Mouse (Mus musculus): ENCODE data around the gene Sys1. TPM values are rescaled to one million over a fixed set of nuclear protein-coding genes. Genes with fewer than 3 reads are reported as not detected.

The Sys1 gene
- total and polyA plus RNA-seq, 3 experiments: 85.8 to 94.3 TPM; not detected in 1

- H3K27me3 ChIP-seq (ENCODE audit: control insufficient read depth in 1 of 2, insufficient read depth in 2 of 2, low read length in 2 of 2): peaks cover 8 to 13% of the 10 kb centered on the region in 2 experiments
- no peaks in the 10 kb centered on the region for H3K4me1 ChIP-seq (ENCODE audit: control insufficient read depth in 1 of 2, insufficient read depth in 2 of 2, low read length in 2 of 2)
- no peak overlapping the region for H3K27ac ChIP-seq (ENCODE audit: control insufficient read depth, low read depth, low read length)
- TF ChIP-seq NRF1 (IDR thresholded peaks at IDR 0.05; ENCODE audit: insufficient read depth, low read depth, low read length, poor library complexity, severe bottlenecking): no peak
- TF ChIP-seq ZC3H11A (IDR thresholded peaks at IDR 0.05; ENCODE audit: low read depth, low read length): no peak
- no peak for TF ChIP-seq SIN3A (IDR thresholded peaks at IDR 0.05; ENCODE audit: low read length)
- TF ChIP-seq TCF12 (IDR thresholded peaks at IDR 0.05; ENCODE audit: low read depth, low read length): no peak
- no peak for TF ChIP-seq E2F4 (IDR thresholded peaks at IDR 0.05; ENCODE audit: borderline replicate concordance, low read depth, low read length)
- no peak for TF ChIP-seq MXI1 (IDR thresholded peaks at IDR 0.05; ENCODE audit: low read depth, low read length)
- no peak for TF ChIP-seq CHD1 (IDR thresholded peaks at IDR 0.05; ENCODE audit: low read depth, low read length)
- no peak for TF ChIP-seq CTCF (IDR thresholded peaks at IDR 0.05 in 2 of 3, conservative IDR thresholded peaks at IDR 0.05 in 1 of 3; ENCODE audit: control insufficient read depth in 1 of 3, insufficient read depth in 1 of 3, low read depth in 2 of 3, low read length in 3 of 3, poor library complexity in 1 of 3, severe bottlenecking in 1 of 3)
- no peak for TF ChIP-seq MEF2A (IDR thresholded peaks at IDR 0.05; ENCODE audit: extremely low read depth, insufficient replicate concordance, low read depth, low read length, poor library complexity, severe bottlenecking)
- no peak for TF ChIP-seq SMC3 (IDR thresholded peaks at IDR 0.05; ENCODE audit: low read depth, low read length)
- H3K9ac ChIP-seq (ENCODE audit: control insufficient read depth, low read depth, low read length, poor library complexity, severe bottlenecking): no peak overlapping the region
- DNase-seq (ENCODE audit: low read depth, low spot score): no peak
- H3K36me3 ChIP-seq (ENCODE audit: control insufficient read depth in 1 of 2, insufficient read depth in 2 of 2, low read length in 2 of 2): no peaks in the 10 kb centered on the region
- no peaks in the 10 kb centered on the region for H3K9me3 ChIP-seq (replicated peaks; ENCODE audit: insufficient read depth, low read length)
- no peak overlapping the region for H3K4me3 ChIP-seq (ENCODE audit: control insufficient read depth in 1 of 2, insufficient read depth in 1 of 2, low read depth in 2 of 2, low read length in 2 of 2)
- no peaks in the 10 kb centered on the region for H3K79me2 ChIP-seq (ENCODE audit: control insufficient read depth, insufficient read depth, low read length, poor library complexity)
Observed at GRCm38 (mm10) chr2:164455421-164456190, 1.2 kb upstream of the Sys1 start.

GRCm38 (mm10) chr2:164456413-164456812, 351 bp upstream of the Sys1 start:
- no peaks in the 10 kb centered on the region for H3K36me3 ChIP-seq (ENCODE audit: control insufficient read depth in 1 of 2, insufficient read depth in 2 of 2, low read length in 2 of 2)
- no peaks in the 10 kb centered on the region for H3K4me1 ChIP-seq (ENCODE audit: control insufficient read depth in 1 of 2, insufficient read depth in 2 of 2, low read length in 2 of 2)
- TF ChIP-seq ETS1 (IDR thresholded peaks at IDR 0.05; ENCODE audit: low read depth, low read length) (no peak), RCOR1 (IDR thresholded peaks at IDR 0.05; ENCODE audit: low read depth, low read length) (no peak), JUND (IDR thresholded peaks at IDR 0.05; ENCODE audit: low read depth, low read length) (no peak), KAT2A (conservative IDR thresholded peaks at IDR 0.05; ENCODE audit: low read depth, low read length) (no peak), ZMIZ1 (IDR thresholded peaks at IDR 0.05; ENCODE audit: low read depth, low read length) (no peak), POLR2AphosphoS2 (IDR thresholded peaks at IDR 0.05; ENCODE audit: low read length) (no peak), SIN3A (IDR thresholded peaks at IDR 0.05; ENCODE audit: low read length) (no peak)
- H3K4me3 ChIP-seq (ENCODE audit: control insufficient read depth in 1 of 2, insufficient read depth in 1 of 2, low read depth in 2 of 2, low read length in 2 of 2): no peak overlapping the region
- peaks cover 6% of the 10 kb centered on the region for H3K79me2 ChIP-seq (ENCODE audit: control insufficient read depth, insufficient read depth, low read length, poor library complexity)
- peaks cover 7 to 13% of the 10 kb centered on the region in 2 experiments; a peak in 3 of 4 replicates for H3K27me3 ChIP-seq (ENCODE audit: control insufficient read depth in 1 of 2, insufficient read depth in 2 of 2, low read length in 2 of 2)
- no peak overlapping the region for H3K9ac ChIP-seq (ENCODE audit: control insufficient read depth, low read depth, low read length, poor library complexity, severe bottlenecking)
- H3K27ac ChIP-seq (ENCODE audit: control insufficient read depth, low read depth, low read length): no peak overlapping the region
- no peaks in the 10 kb centered on the region for H3K9me3 ChIP-seq (replicated peaks; ENCODE audit: insufficient read depth, low read length)
- DNase-seq (ENCODE audit: low read depth, low spot score): no peak
